Mouse (Mus musculus) heart, embryonic 11.5 days (tissue): ENCODE measurements around the gene Gpn2. TPM values are rescaled to one million over a fixed set of nuclear protein-coding genes. Genes with fewer than 3 reads are reported as not detected.

ENCODE experiments used
- microRNA-seq: library from miRNA; unstranded; fragments of <30 nt; microRNA quantifications from one replicate; pipeline ENCODE4, GENCODE M21; 2016; ENCODE audit warnings: borderline number of aligned reads
- polyA plus RNA-seq: library from polyadenylated mRNA; unstranded; fragments of >200 nt; fragmentation: Nextera tagmentation; extraction: Ambion mirVana; gene quantifications from 2 replicates; pipeline ENCODE4 v1.2.1, GENCODE M21; 2014

Gene Gpn2
- polyA plus RNA-seq, 1 experiment from 2014 or later: 14.3 TPM

Small RNAs within 50 kb of the gene (microRNA-seq; reads per million reads assigned to microRNA genes)
- not detected for gene Gm23158

Other genes starting within 250 kb of the Gpn2 start
- 13.3 and 15.5 TPM in 2 replicates for gene Wdtc1, start 230.9 kb upstream of the Gpn2 start, polyA plus RNA-seq
- 4.8 and 7.0 TPM in 2 replicates for gene Slc9a1, start 214.7 kb upstream of the Gpn2 start, polyA plus RNA-seq
- 0.47 and 0.83 TPM in 2 replicates for gene Tent5b, start 104.2 kb upstream of the Gpn2 start, polyA plus RNA-seq
- 0.94 and 1.4 TPM in 2 replicates for gene Trnp1, start 85.8 kb upstream of the Gpn2 start, polyA plus RNA-seq
- 0.77 and 0.80 TPM in 2 replicates for gene Kdf1, start 65.4 kb upstream of the Gpn2 start, polyA plus RNA-seq
- gene Nudc, start 38.4 kb upstream of the Gpn2 start, polyA plus RNA-seq: 221 TPM in 2 replicates
- gene Nr0b2, start 31.0 kb upstream of the Gpn2 start, polyA plus RNA-seq: 9.6 and 11.0 TPM in 2 replicates
- 5.0 and 6.0 TPM in 2 replicates for gene Gpatch3, start 9.6 kb upstream of the Gpn2 start, polyA plus RNA-seq
- 1.7 and 3.0 TPM in 2 replicates for gene Sfn, start 17.8 kb downstream of the Gpn2 start, polyA plus RNA-seq
- 1.5 and 2.5 TPM in 2 replicates for gene Zdhhc18, start 65.8 kb downstream of the Gpn2 start, polyA plus RNA-seq
- gene Pigv, start 88.3 kb downstream of the Gpn2 start, polyA plus RNA-seq: 11.4 and 13.9 TPM in 2 replicates
- gene Arid1a, start 172.4 kb downstream of the Gpn2 start, polyA plus RNA-seq: 26.7 and 34.2 TPM in 2 replicates